Mouse (Mus musculus) CH12F3 (cell line): Measurements from ENCODE around the gene Fam131a.

Experiments used
- in situ Hi-C: fragments of 300-500 bp; cut with MboI; formaldehyde crosslinking; loops from 2 replicates; pipeline ENCODE4 v1.14.3; 2020; ENCODE audit warnings: low sequenced_read_pairs

Gene Fam131a

GRCm38 (mm10) chr16:20736823-20737222 lies 43.8 kb downstream of the Fam131a start:
- in situ Hi-C loops: no loop called here

- in situ Hi-C loops: no loop called here
Measured at GRCm38 (mm10) chr16:20739845-20740244, 46.8 kb downstream of the Fam131a start.

- in situ Hi-C loops: no loop called here
Measured at GRCm38 (mm10) chr16:20746641-20747040, 53.6 kb downstream of the Fam131a start.

- in situ Hi-C loops: no loop called here
Measured at GRCm38 (mm10) chr16:20750518-20750917, 57.5 kb downstream of the Fam131a start.
